Mouse (Mus musculus): ENCODE data around the gene Celf2. TPM values are rescaled to one million over a fixed set of nuclear protein-coding genes. Genes with fewer than 3 reads are reported as not detected.

The Celf2 gene
- polyA plus RNA-seq, 1 experiment from 2014 or later: 13.6 TPM

DNA sequence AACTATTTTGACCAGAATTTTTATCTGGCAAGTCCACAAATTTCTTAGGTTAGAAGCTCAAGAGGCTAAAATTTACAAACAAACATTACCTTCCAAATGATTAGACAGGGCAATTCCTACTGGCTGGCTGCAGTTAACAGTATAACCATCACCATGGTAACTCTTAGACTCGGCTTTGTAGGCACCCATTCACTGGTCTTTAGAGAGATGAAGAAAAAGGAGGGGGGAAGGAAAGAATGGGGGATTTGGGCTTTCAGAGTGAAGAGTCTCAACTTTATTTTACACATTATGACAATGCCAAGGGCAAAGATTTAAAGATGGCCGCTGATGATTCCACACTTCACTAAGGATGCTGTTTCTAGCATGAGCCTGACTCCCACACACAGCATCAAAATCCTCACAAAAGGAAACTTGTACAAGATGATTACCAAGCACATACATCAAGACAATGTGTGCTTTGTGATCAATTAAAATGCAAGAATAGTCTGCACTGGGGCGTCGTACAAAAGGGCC is 606.1 kb downstream of the Celf2 start:
- H3K27ac ChIP-seq: no peak overlapping the region
- ATAC-seq: no peak
- no peaks in the 10 kb centered on the region for H3K36me3 ChIP-seq
- H3K9ac ChIP-seq: no peak overlapping the region
- H3K27me3 ChIP-seq (replicated peaks): no peaks in the 10 kb centered on the region
- no peak overlapping the region for H3K4me2 ChIP-seq
- 71% methylated on average over 4 of the region's 4 CpGs for WGBS (ENCODE audit: insufficient replicate concordance)
- no peak overlapping the region for H3K4me3 ChIP-seq
- no peaks in the 10 kb centered on the region for H3K9me3 ChIP-seq (replicated peaks)
- no peaks in the 10 kb centered on the region for H3K4me1 ChIP-seq

DNA sequence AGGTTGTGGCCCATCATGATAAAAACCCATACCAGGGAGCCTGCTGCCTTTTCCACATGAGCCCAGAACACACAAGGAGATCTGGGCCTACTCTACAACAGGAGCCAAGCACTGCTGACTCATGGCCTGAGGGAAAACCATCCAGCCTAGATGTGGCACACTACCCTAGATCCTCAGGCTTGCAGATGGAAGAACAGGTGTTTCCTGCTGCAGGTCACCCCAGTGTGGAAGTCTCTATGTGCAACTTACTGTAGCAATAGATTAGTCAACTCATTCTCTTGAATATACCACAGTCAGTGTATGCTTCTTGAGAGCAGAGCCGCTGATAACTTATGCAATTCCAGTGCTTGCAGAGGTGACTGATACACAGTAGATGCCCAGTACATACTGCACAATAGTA is 612.5 kb downstream of the Celf2 start:
- no peaks in the 10 kb centered on the region for H3K36me3 ChIP-seq
- H3K9me3 ChIP-seq (replicated peaks): no peaks in the 10 kb centered on the region
- ATAC-seq: no peak
- 74% methylated on average over 1 of the region's 1 CpGs for WGBS (ENCODE audit: insufficient replicate concordance)
- no peak overlapping the region for H3K4me3 ChIP-seq
- no peak overlapping the region for H3K9ac ChIP-seq
- H3K4me1 ChIP-seq: no peaks in the 10 kb centered on the region
- H3K27me3 ChIP-seq (replicated peaks): no peaks in the 10 kb centered on the region
- no peak overlapping the region for H3K27ac ChIP-seq
- H3K4me2 ChIP-seq: no peak overlapping the region

DNA sequence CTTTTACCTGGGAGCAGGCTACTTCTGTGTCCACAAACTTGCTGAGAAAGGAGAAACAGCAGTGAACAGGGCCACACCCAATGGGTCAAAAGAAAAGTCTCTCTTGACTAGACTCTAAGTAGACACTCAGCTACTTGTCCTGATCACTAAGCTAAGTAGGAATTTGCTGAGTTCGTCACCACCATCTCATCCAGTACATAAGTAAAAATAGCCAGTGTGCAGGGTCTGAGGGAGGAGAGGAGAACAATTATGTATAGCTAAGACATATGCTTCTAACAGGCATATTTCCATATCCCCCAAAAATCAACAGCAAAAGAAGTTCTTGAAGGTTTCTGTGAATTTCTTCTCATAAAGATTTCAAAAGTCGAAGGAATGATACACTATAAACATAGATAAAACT is 615.8 kb downstream of the Celf2 start:
- no peak overlapping the region for H3K9ac ChIP-seq
- no peak for ATAC-seq
- no peak overlapping the region for H3K27ac ChIP-seq
- no peak overlapping the region for H3K4me2 ChIP-seq
- no peaks in the 10 kb centered on the region for H3K4me1 ChIP-seq
- no peak overlapping the region for H3K4me3 ChIP-seq
- H3K36me3 ChIP-seq: no peaks in the 10 kb centered on the region
- H3K9me3 ChIP-seq (replicated peaks): no peaks in the 10 kb centered on the region
- H3K27me3 ChIP-seq (replicated peaks): no peaks in the 10 kb centered on the region
- 50% methylated on average over 2 of the region's 2 CpGs for WGBS (ENCODE audit: insufficient replicate concordance)

DNA sequence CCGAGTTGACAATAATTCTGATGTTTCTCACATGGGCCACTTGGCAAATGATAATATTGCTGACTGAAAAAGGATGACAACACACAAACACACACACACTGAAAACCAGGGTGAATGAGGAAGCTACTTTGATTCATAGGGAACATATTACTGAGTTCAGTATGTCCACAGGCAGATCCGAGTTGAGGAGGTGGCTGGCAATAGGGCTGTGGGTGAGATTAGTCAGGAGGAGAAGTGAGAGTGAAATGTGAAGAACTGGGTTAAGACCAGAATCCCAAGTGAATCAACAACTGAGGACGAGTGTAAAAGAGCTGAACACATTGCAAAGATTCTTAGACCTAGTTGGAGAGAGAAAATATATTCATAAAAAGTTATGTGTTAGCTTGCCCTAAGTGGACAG is 616.3 kb downstream of the Celf2 start:
- no peaks in the 10 kb centered on the region for H3K36me3 ChIP-seq
- H3K4me3 ChIP-seq: no peak overlapping the region
- no peak overlapping the region for H3K4me2 ChIP-seq
- H3K27ac ChIP-seq: no peak overlapping the region
- no peaks in the 10 kb centered on the region for H3K9me3 ChIP-seq (replicated peaks)
- WGBS (ENCODE audit: insufficient replicate concordance): 42% methylated on average over 3 of the region's 3 CpGs
- no peaks in the 10 kb centered on the region for H3K4me1 ChIP-seq
- H3K27me3 ChIP-seq (replicated peaks): no peaks in the 10 kb centered on the region
- no peak overlapping the region for H3K9ac ChIP-seq
- ATAC-seq: no peak

DNA sequence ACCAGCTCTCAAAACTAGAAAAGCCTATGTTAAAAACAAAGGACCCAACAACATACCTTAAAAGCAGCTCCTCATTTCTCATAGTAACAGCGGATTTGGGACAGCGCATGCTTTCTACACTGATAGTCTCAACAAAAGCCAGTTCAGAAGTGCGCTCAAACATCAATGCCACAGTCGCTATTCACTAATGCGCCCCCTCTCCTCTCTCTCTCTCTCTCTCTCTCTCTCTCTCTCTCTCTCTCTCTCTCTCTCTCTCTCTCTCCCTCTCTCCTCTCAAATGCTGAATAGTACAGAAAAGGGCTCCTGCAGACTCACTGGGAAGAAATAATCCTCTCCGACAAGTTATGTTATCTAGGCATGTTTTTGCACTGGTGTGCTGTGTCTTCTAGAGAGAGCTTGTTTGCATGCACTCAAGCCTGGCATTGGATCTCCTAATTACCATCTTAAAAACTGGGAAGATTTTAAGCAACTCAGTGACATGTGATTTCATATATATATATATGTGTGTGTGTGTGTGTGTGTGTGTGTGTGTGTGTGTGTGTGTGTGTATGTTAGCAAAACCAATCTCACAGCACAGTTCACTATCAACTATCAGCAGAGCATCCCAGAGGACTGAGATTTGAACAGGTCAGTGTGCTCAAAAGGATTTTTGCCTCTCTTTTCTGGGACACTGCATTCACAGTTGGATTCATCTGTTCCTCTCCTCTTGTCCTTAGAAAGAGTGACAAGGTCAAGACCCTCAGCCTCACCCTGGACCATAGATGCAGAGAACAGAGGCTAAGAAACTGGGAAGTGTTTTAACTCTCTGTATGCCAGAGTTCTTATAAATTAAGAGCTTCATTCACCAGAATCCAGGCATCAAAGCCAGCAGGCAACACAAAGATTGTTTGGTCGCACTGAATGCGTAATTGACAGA is 624.3 kb downstream of the Celf2 start:
- no peaks in the 10 kb centered on the region for H3K27me3 ChIP-seq (replicated peaks)
- no peak for ATAC-seq

DNA sequence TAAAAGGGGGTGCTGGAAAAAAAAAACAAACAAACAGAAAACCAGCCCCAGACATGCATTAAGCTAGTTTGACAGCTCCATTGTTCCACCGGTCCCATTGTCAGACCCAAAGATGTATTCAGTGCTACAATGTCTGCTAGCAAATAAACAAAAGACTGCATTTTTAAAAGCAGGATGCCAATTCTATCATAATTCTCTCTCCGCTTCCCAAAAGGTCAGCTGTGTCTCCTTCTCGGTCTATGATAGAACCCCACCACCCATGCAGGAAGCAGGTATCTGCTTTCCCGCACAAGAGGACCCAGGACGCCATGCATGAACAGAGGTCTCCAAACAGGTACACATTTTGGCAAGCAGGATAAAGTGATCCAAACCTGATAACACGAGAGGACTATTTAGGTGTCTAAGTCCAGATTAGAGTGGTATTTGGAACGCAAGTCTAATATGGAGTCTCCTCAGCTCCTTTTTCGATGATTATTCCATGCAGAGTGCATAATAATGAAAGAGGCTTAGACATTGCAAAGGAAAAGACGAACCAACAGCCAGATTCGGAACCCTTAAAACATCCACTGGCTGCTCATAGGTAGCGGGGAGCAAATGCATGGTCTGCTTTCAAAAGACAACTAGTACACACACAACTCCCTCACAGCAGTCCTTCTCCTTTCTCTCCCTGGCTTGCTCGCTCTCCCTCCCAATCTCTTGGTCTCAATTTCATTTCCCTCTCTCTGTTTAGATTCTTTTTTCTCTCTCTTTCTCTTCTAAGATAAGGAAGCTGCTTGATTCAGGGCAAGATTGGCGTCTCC is 625.2 kb downstream of the Celf2 start:
- H3K4me3 ChIP-seq: no peak overlapping the region
- no peak overlapping the region for H3K4me2 ChIP-seq
- WGBS (ENCODE audit: insufficient replicate concordance): 65% methylated on average over 13 of the region's 13 CpGs
- no peaks in the 10 kb centered on the region for H3K9me3 ChIP-seq (replicated peaks)
- no peaks in the 10 kb centered on the region for H3K27me3 ChIP-seq (replicated peaks)
- H3K36me3 ChIP-seq: no peaks in the 10 kb centered on the region
- ATAC-seq: no peak
- H3K4me1 ChIP-seq: no peaks in the 10 kb centered on the region
- no peak overlapping the region for H3K27ac ChIP-seq
- no peak overlapping the region for H3K9ac ChIP-seq

More for the DNA sequence above, 624.3 kb downstream of the Celf2 start:
- Histone ChIP-seq H3K9ac (no peak overlapping the region), H3K4me3 (no peak overlapping the region), H3K9me3 (replicated peaks) (no peaks in the 10 kb centered on the region), H3K4me2 (no peak overlapping the region), H3K36me3 (no peaks in the 10 kb centered on the region), H3K27ac (no peak overlapping the region), H3K4me1 (no peaks in the 10 kb centered on the region)
- 77% methylated on average over 8 of the region's 8 CpGs for WGBS (ENCODE audit: insufficient replicate concordance)

DNA sequence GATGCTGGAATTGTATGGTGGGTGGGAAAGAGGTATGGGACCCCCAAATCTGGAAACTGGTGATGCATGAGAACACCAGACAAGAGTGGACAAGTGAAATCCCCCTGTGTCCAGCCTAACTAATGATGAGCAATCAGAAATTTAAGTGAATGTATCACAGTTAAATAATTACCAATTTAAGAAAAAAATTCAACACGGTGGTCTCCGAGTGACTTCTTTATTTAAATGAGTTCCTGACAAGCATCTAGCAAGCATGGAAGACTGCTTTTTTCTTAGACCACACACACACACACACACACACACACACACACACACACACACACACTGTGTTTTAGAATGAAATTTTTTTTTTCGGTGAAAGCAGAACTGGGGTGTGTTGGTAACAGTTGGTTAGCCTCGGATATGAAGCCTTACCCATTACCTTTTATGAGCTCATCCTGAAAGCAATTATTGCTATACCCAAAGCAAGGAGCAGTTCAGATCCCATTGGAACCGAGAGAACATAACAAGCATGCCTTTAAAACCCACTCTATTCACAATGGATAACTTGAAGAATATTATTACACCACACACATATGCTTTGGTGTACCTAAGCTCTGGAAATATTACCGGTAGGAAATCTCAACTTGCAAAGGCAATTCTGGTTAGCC is 627.0 kb downstream of the Celf2 start:
- no peaks in the 10 kb centered on the region for H3K27me3 ChIP-seq (replicated peaks)
- no peaks in the 10 kb centered on the region for H3K4me1 ChIP-seq
- no peak overlapping the region for H3K4me3 ChIP-seq
- no peaks in the 10 kb centered on the region for H3K36me3 ChIP-seq
- H3K27ac ChIP-seq: no peak overlapping the region
- H3K9ac ChIP-seq: no peak overlapping the region
- H3K4me2 ChIP-seq: no peak overlapping the region
- H3K9me3 ChIP-seq (replicated peaks): no peaks in the 10 kb centered on the region
- 69% methylated on average over 6 of the region's 6 CpGs for WGBS (ENCODE audit: insufficient replicate concordance)
- ATAC-seq: no peak

DNA sequence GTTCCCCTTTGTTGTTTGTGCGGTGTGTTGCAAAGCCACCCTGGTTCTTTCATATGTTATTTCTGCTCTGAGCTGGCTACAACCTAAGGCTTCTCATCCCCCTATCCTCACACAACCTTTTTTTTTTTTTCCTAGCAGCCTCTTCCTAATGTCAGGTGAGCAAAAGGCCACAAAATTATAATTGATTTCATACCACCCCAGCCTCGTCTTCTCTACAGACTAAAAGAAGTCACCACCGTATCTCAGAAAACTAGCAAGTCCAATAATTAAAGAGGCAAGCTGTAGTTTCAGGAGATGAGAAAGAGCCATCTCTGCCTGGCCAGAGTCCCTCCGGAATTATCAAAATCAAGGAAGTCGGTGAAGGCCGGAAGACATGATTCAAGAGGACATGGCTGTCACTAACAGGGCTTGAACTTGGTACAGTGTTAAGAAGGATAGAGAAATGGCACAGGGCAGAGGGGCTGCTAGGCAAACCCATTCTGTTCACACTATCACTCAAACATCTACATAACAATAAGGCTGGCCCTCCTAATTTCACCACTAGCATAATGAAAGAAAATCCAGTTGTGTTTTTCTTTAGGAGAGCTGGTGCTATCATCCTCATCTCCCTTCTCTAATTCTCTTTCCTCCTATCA is 628.3 kb downstream of the Celf2 start:
- H3K36me3 ChIP-seq: no peaks in the 10 kb centered on the region
- H3K4me3 ChIP-seq: no peak overlapping the region
- no peaks in the 10 kb centered on the region for H3K9me3 ChIP-seq (replicated peaks)
- H3K4me1 ChIP-seq: no peaks in the 10 kb centered on the region
- H3K9ac ChIP-seq: no peak overlapping the region
- H3K27ac ChIP-seq: no peak overlapping the region
- ATAC-seq: no peak
- WGBS (ENCODE audit: insufficient replicate concordance): 73% methylated on average over 6 of the region's 6 CpGs
- no peak overlapping the region for H3K4me2 ChIP-seq
- H3K27me3 ChIP-seq (replicated peaks): peaks cover 6% of the 10 kb centered on the region; the same call in 1 of the 2 replicates

DNA sequence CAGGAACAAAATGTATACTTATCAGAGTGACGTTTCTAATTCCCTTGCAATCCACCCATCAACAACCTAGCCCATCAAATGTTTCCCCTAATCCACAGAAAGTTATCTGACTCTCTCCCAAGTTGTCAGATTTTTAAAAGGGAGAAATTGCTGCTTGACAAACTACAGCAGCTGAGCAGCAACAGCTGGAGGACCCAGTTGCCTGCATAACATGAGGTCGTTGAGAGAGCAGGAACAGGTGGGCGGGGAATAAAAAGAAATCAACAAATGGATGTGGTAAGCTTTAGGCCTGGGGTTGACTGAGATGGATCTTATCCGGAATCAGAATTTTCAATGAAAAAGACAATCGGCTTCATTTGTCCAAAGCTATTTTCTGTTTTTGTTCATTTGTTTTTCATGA is 632.3 kb downstream of the Celf2 start:
- 58% methylated on average over 5 of the region's 5 CpGs for WGBS (ENCODE audit: insufficient replicate concordance)
- H3K9ac ChIP-seq: no peak overlapping the region
- no peak for ATAC-seq
- H3K36me3 ChIP-seq: no peaks in the 10 kb centered on the region
- H3K4me3 ChIP-seq: no peak overlapping the region
- 0 out of 2 replicates have a peak, but pooled peaks cover 1% of the 10 kb centered on the region for H3K4me1 ChIP-seq
- peaks cover 36% of the 10 kb centered on the region for H3K27me3 ChIP-seq (replicated peaks)
- H3K4me2 ChIP-seq: no peak overlapping the region
- no peak overlapping the region for H3K27ac ChIP-seq
- no peaks in the 10 kb centered on the region for H3K9me3 ChIP-seq (replicated peaks)

DNA sequence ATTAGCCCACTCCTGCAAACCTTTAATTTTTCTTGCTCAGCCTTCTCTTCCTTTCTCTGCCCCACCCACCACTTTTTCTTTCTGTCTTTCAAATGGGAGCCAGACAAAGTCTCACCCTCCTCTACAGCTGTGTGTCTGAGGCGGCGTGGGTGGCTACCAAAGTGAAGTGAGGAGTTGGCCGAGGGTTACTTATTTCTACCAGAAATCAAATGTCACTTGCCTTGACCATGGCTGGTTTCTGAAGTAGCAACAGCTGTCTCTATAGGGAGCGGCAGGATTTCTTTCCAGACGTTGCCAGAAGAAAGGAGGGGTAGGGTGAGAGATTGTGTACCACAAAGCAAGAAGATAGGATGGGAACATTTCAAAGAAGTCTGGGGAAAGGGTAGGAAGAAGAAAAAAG is 632.8 kb downstream of the Celf2 start:
- H3K4me1 ChIP-seq: 0 out of 2 replicates have a peak, but pooled peaks cover 7% of the 10 kb centered on the region
- WGBS (ENCODE audit: insufficient replicate concordance): 51% methylated on average over 5 of the region's 5 CpGs
- ATAC-seq: no peak
- H3K27ac ChIP-seq: no peak overlapping the region
- H3K9me3 ChIP-seq (replicated peaks): no peaks in the 10 kb centered on the region
- H3K9ac ChIP-seq: no peak overlapping the region
- H3K27me3 ChIP-seq (replicated peaks): peaks cover 41% of the 10 kb centered on the region
- H3K36me3 ChIP-seq: no peaks in the 10 kb centered on the region
- no peak overlapping the region for H3K4me2 ChIP-seq
- no peak overlapping the region for H3K4me3 ChIP-seq

DNA sequence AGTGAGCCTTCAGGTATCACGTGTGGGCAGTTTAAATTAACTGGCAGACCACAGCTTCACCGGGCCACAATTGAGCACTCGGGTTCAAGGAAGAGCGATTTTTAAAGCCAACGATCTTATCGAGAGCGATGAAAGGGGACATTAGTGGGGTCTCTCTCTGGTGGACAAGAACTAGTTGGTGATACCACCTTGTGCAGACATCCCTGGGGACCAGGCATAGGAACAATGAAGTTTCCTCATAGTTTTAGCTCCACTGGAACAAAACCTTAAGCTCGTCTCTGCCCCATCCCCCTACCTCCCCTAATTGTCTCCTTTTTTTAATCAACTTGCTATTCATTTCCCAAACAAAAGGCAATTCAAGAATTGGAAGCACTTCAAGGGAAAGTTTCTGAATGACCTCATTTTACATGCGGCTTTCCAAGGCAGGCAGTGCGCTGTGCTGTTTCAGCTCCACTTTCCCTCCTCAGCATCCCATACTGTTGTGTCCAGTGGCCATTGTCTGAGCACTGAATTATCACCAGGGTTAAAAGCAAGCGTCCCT is 634.2 kb downstream of the Celf2 start:
- Histone ChIP-seq H3K9me3 (replicated peaks) (no peaks in the 10 kb centered on the region), H3K9ac (no peak overlapping the region), H3K27me3 (replicated peaks) (peaks cover 53% of the 10 kb centered on the region), H3K4me1 (0 out of 2 replicates have a peak, but pooled peaks cover 9% of the 10 kb centered on the region), H3K27ac (no peak overlapping the region), H3K4me2 (no peak overlapping the region), H3K36me3 (no peaks in the 10 kb centered on the region), H3K4me3 (no peak overlapping the region)
- 50% methylated on average over 11 of the region's 11 CpGs for WGBS (ENCODE audit: insufficient replicate concordance)
- no peak for ATAC-seq
